Mouse (Mus musculus) MEL (cell line): ENCODE measurements around the gene Rac2.

Source experiments
- BHLHE40 ChIP-seq: IDR thresholded peaks from 2 replicates; pipeline ENCODE4 v1.6.1; 2012; ENCODE audit warnings: low read depth, mild to moderate bottlenecking, inconsistent platforms, low read length, improper control_type of control experiment, borderline replicate concordance
- CHD1 ChIP-seq: IDR thresholded peaks from 2 replicates; pipeline ENCODE4 v1.6.1; 2012; ENCODE audit warnings: low read depth, mild to moderate bottlenecking, inconsistent platforms, low read length, improper control_type of control experiment
- CTCF ChIP-seq, 3 experiments: IDR thresholded peaks in 2 of 3; conservative IDR thresholded peaks in 1 of 3; 2 replicates each; pipeline ENCODE4 v1.5.1; 2011 to 2012; ENCODE audit warnings: low read length in 3 of 3, low read depth in 2 of 3, mild to moderate bottlenecking in 2 of 3, improper control_type of control experiment in 1 of 3, inconsistent platforms in 1 of 3, mixed read lengths in 1 of 3, moderate library complexity in 1 of 3; ENCODE audit not compliant: control insufficient read depth in 1 of 3, insufficient read depth in 1 of 3, poor library complexity in 1 of 3, severe bottlenecking in 1 of 3
- E2F4 ChIP-seq: IDR thresholded peaks from 2 replicates; pipeline ENCODE4 v1.6.1; 2011; ENCODE audit warnings: low read depth, low read length, improper control_type of control experiment, borderline replicate concordance
- EP300 ChIP-seq, 2 experiments: IDR thresholded peaks; 2 replicates each; pipeline ENCODE4 v1.6.1; 2011; ENCODE audit warnings: improper control_type of control experiment in 2 of 2, low read length in 2 of 2, low read depth in 1 of 2, mild to moderate bottlenecking in 1 of 2
- GATA1 ChIP-seq: IDR thresholded peaks from 2 replicates; pipeline ENCODE4 v1.6.1; 2011; ENCODE audit warnings: low read depth, low read length, improper control_type of control experiment
- KAT2A ChIP-seq: conservative IDR thresholded peaks from 2 replicates; pipeline ENCODE4 v1.6.1; 2012; ENCODE audit warnings: low read depth, low read length, improper control_type of control experiment, inconsistent platforms
- MAX ChIP-seq: IDR thresholded peaks from 2 replicates; pipeline ENCODE4 v1.6.1; 2011; ENCODE audit warnings: low read length, improper control_type of control experiment
- MXI1 ChIP-seq: IDR thresholded peaks from 2 replicates; pipeline ENCODE4 v1.6.1; 2011; ENCODE audit warnings: mild to moderate bottlenecking, low read depth, low read length, improper control_type of control experiment
- MYC ChIP-seq: IDR thresholded peaks from 2 replicates; pipeline ENCODE4 v1.6.1; 2011; ENCODE audit warnings: low read depth, mild to moderate bottlenecking, low read length, improper control_type of control experiment, moderate library complexity
- NRF1 ChIP-seq: IDR thresholded peaks from 2 replicates; pipeline ENCODE4 v1.6.1; 2014; ENCODE audit warnings: low read depth, mild to moderate bottlenecking, inconsistent platforms, low read length, improper control_type of control experiment, moderate library complexity; ENCODE audit not compliant: poor library complexity, insufficient read depth, severe bottlenecking
- POLR2A ChIP-seq, 2 experiments: IDR thresholded peaks; 2 replicates each; pipeline ENCODE4 v1.6.1; 2011 to 2012; ENCODE audit warnings: low read length in 2 of 2, mild to moderate bottlenecking in 2 of 2, control low read depth in 1 of 2, improper control_type of control experiment in 1 of 2, low read depth in 1 of 2, moderate library complexity in 1 of 2; ENCODE audit not compliant: control insufficient read depth in 1 of 2, insufficient read depth in 1 of 2, poor library complexity in 1 of 2
- TBP ChIP-seq: IDR thresholded peaks from 2 replicates; pipeline ENCODE4 v1.8.0; 2011; ENCODE audit warnings: low read depth, low read length, improper control_type of control experiment
- TCF12 ChIP-seq: IDR thresholded peaks from 2 replicates; pipeline ENCODE4 v1.6.1; 2014; ENCODE audit warnings: low read depth, mild to moderate bottlenecking, inconsistent platforms, low read length, improper control_type of control experiment, moderate library complexity

DNA sequence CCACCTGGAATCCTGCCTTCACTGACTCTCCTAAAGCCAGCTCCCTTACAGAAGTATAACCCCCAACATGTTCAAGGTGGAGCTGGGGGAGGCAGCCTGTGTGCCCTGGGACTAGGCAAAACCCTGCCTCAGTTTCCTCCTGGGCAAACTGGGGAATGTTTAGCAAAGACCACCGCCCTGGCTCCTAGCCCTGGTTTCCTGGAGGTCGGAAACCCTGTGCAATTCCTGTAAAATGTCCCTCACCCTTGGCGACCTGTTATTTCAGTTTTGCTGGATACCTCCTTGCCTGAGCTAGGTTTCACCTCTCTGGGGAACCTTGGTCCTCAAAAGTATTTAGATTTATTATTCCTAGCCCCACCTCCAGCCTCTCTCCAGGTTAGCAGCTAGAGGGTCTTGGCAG, 42.4 kb downstream of the Rac2 start:
- TF ChIP-seq TBP (no peak), EP300 (IDR thresholded peaks at IDR 0.05; ENCODE audit: low read depth in 1 of 2, low read length in 2 of 2) (no peak), MXI1 (no peak), GATA1 (no peak), CTCF (IDR thresholded peaks at IDR 0.05 in 2 of 3, conservative IDR thresholded peaks at IDR 0.05 in 1 of 3; ENCODE audit: control insufficient read depth in 1 of 3, insufficient read depth in 1 of 3, low read depth in 2 of 3, low read length in 3 of 3, poor library complexity in 1 of 3, severe bottlenecking in 1 of 3) (no peak), CHD1 (no peak), NRF1 (no peak), KAT2A (no peak), MAX (no peak), TCF12 (no peak), BHLHE40 (no peak), E2F4 (no peak), MYC (no peak), POLR2A (IDR thresholded peaks at IDR 0.05; ENCODE audit: control insufficient read depth in 1 of 2, insufficient read depth in 1 of 2, low read depth in 1 of 2, low read length in 2 of 2, poor library complexity in 1 of 2) (no peak)
